Mouse (Mus musculus): ENCODE data around the gene Galntl5. TPM values are rescaled to one million over a fixed set of nuclear protein-coding genes. Genes with fewer than 3 reads are reported as not detected.

The Galntl5 gene
- polyA plus RNA-seq, 1 experiment from 2014 or later = not detected

DNA sequence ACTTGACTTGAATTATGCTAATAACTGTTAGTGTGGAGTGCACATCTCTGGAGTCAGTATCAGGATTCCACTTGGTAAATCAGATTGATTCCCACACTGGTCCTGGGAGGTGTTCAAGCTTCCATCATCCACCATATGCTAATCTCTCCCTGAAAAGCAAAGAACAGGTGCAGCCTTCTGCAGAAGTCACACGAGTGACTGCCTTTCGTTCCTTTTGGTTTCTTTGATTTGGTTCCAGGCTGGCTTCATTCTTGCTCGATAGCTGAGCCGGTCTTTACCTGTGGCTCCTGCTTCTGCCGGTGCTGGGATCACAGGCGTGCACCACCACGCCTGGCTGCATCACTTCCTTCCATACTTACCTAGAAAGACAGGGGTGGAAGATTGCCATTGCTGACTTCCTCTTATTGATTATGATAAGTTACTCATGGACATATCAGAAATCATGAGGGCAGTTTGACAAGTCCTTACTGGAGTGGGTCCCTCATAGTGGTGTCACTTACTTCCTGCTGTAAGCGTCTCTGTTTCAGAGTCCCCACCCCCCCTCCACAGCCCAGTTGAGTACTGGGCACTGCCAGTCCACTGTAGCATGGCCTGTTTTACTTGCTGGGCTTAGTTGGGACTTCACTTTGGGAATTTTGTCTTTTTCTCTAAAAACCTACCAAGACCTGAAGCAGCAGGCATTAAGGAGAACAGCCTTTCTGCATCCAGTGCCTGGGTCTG, 71.7 kb downstream of the Galntl5 start:
- Histone ChIP-seq H3K9ac (no peak overlapping the region), H3K4me3 (replicated peaks) (no peak overlapping the region), H3K27ac (replicated peaks) (no peak overlapping the region), H3K36me3 (peaks cover 67% of the 10 kb centered on the region), H3K9me3 (replicated peaks) (no peaks in the 10 kb centered on the region), H3K4me2 (replicated peaks) (no peak overlapping the region), H3K4me1 (no peaks in the 10 kb centered on the region), H3K27me3 (no peaks in the 10 kb centered on the region)
- 87% methylated on average over 8 of the region's 8 CpGs for WGBS
- ATAC-seq (ENCODE audit: insufficient number of reproducible peaks, low FRiP score, low TSS enrichment, low read depth) = no peak

DNA sequence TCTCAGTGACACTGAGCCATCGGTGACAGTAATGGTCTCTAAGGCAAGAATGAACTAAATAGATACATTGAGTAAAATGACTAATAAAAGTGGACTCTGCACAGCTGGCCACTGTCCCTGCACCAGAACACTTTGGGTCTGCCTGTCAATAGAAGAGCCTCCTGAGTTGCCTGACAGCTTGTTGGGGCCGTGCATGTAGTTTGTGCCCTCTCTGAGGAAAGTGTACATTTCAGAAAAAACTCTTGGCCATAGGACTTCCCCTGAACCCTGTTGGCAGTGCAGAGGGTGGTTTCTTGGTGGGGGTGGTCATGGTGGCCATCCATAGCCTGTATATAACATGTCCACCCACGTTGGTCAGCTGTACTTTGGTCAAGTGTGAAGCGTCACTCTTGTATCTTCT, 73.2 kb downstream of the Galntl5 start:
- no peaks in the 10 kb centered on the region for H3K9me3 ChIP-seq (replicated peaks)
- 94% methylated on average over 4 of the region's 4 CpGs for WGBS
- no peak for ATAC-seq (ENCODE audit: insufficient number of reproducible peaks, low FRiP score, low TSS enrichment, low read depth)
- no peaks in the 10 kb centered on the region for H3K4me1 ChIP-seq
- H3K27ac ChIP-seq (replicated peaks) = no peak overlapping the region
- H3K27me3 ChIP-seq = no peaks in the 10 kb centered on the region
- H3K36me3 ChIP-seq = peaks cover 73% of the 10 kb centered on the region
- H3K4me2 ChIP-seq (replicated peaks) = no peak overlapping the region
- H3K9ac ChIP-seq = no peak overlapping the region
- H3K4me3 ChIP-seq (replicated peaks) = no peak overlapping the region

DNA sequence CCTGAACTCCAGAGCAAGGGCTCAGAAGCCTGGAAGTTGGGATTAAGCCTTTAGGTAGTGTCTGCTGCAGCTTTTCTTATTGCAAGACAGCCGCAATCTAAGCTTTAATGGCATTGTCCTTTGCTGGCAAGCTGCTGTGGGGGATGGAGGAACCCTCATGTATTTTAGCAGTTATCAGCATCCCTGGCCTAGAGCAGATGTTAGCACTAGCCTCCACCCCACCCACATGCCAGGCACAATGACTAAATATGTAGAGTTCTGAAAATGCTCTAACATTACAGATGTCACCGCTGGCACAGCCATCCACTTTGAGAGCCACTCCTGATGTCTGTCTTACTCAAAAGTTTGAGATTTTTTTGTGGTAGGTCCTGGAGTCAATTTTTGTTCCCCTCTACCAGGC, 75.4 kb downstream of the Galntl5 start:
- H3K27me3 ChIP-seq = no peaks in the 10 kb centered on the region
- no peaks in the 10 kb centered on the region for H3K4me1 ChIP-seq
- no peak overlapping the region for H3K9ac ChIP-seq
- no peak for ATAC-seq (ENCODE audit: insufficient number of reproducible peaks, low FRiP score, low TSS enrichment, low read depth)
- no peak overlapping the region for H3K4me2 ChIP-seq (replicated peaks)
- no peak overlapping the region for H3K27ac ChIP-seq (replicated peaks)
- no peaks in the 10 kb centered on the region for H3K9me3 ChIP-seq (replicated peaks)
- H3K4me3 ChIP-seq (replicated peaks) = no peak overlapping the region
- WGBS = 88% methylated on average over 2 of the region's 2 CpGs
- H3K36me3 ChIP-seq = peaks cover 64% of the 10 kb centered on the region

DNA sequence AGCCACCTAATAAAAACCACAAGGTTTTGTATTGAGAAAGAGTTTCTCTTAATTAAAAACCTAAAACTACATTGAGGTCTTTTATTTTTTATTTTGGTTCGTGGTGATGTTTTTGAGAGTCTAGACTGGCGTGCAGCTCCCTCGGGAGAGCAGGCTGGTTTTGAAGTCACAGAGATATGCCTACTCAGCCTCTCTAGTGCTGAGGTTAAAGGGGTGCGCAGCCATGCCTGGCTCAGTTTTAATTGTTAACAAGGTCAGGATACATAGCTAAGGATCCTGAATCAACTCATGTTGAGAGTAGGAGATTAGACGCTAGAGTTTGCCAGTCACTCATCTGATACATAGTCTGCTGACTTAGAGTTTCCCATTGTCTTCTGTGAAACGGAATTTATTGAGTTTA, 80.2 kb downstream of the Galntl5 start:
- H3K36me3 ChIP-seq = peaks cover 72% of the 10 kb centered on the region
- WGBS = 67% methylated on average over 6 of the region's 6 CpGs
- H3K27ac ChIP-seq (replicated peaks) = no peak overlapping the region

DNA sequence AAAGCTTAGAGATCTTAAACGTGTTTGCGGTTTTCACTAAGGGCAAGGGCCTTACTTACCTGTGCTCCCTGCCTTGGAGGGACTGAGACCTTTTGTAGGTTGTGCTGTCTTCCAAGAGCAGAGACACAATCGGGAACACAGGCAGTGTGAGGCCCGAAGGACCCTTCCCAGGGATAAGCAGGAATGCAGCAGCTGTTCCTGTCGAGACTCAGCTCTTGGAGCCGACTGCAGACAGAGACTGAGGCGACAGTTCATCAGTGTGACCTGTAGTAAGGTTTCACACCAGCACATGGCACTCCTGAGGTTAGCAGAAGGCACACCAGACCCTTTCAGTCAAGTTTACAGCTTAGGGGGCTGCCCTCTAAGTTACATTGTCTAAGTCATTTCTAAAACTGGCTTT, 81.0 kb downstream of the Galntl5 start:
- Histone ChIP-seq H3K9ac (no peak overlapping the region), H3K36me3 (peaks cover 78% of the 10 kb centered on the region), H3K27me3 (no peaks in the 10 kb centered on the region), H3K4me1 (no peaks in the 10 kb centered on the region), H3K4me3 (replicated peaks) (no peak overlapping the region), H3K9me3 (replicated peaks) (no peaks in the 10 kb centered on the region), H3K4me2 (replicated peaks) (no peak overlapping the region), H3K27ac (replicated peaks) (no peak overlapping the region)
- WGBS = 76% methylated on average over 7 of the region's 7 CpGs
- no peak for ATAC-seq (ENCODE audit: insufficient number of reproducible peaks, low FRiP score, low TSS enrichment, low read depth)

More for the DNA sequence above, 80.2 kb downstream of the Galntl5 start:
- Histone ChIP-seq H3K9me3 (replicated peaks) (no peaks in the 10 kb centered on the region), H3K4me3 (replicated peaks) (no peak overlapping the region), H3K4me2 (replicated peaks) (no peak overlapping the region), H3K27me3 (no peaks in the 10 kb centered on the region), H3K4me1 (no peaks in the 10 kb centered on the region), H3K9ac (no peak overlapping the region)
- no peak for ATAC-seq (ENCODE audit: insufficient number of reproducible peaks, low FRiP score, low TSS enrichment, low read depth)

DNA sequence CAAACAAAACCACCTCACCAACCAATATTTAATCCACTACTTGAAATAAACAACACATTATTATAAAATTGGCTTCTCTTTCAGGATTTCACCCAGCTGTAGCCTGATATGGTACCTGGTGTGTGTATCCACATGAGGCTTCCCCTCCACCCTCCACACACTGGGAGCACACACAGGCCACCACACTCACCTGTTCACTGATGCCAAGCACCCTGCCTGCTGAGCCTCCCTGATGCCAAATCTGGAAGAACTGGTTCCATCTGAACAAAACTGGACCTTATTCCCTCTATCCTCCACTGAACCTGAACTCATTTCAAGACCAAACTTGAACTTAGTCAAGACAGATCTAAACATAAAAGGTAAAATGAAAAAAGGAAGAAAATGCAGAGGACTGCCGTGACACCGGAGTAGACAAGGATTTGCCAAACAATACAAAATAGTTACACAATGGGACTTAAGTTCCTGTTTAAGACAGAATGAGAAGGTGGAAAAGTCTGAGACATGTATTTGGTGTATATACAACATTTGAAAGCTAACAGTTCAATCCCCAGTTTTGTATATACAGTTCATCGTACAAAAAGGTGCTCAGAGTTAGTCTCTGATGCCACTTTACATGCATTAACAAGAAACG, 87.1 kb downstream of the Galntl5 start:
- H3K36me3 ChIP-seq = peaks cover 65% of the 10 kb centered on the region
- H3K27ac ChIP-seq (replicated peaks) = no peak overlapping the region
- no peak for ATAC-seq (ENCODE audit: insufficient number of reproducible peaks, low FRiP score, low TSS enrichment, low read depth)
- WGBS = 81% methylated on average over 4 of the region's 4 CpGs
- H3K9ac ChIP-seq = no peak overlapping the region
- H3K4me1 ChIP-seq = no peaks in the 10 kb centered on the region
- H3K4me3 ChIP-seq (replicated peaks) = no peak overlapping the region
- H3K9me3 ChIP-seq (replicated peaks) = no peaks in the 10 kb centered on the region
- H3K27me3 ChIP-seq = no peaks in the 10 kb centered on the region
- no peak overlapping the region for H3K4me2 ChIP-seq (replicated peaks)

Small RNAs within 50 kb of the gene (microRNA-seq; reads per million reads assigned to microRNA genes)
- not detected for gene Gm26051 (ENCODE audit: borderline number of aligned reads)

Other genes starting within 250 kb of the Galntl5 start
- 21.2 and 25.0 TPM in 2 replicates for gene Prkag2, start 80.8 kb upstream of the Galntl5 start, polyA plus RNA-seq (2015; fragmentation: Nextera tagmentation; extraction: Ambion mirVana)
- gene Galnt11, start 40.4 kb downstream of the Galntl5 start, polyA plus RNA-seq (2015; fragmentation: Nextera tagmentation; extraction: Ambion mirVana) = 37.4 and 41.1 TPM in 2 replicates
- not detected in 2 replicates for gene E130116L18Rik, start 41.7 kb downstream of the Galntl5 start, polyA plus RNA-seq (2015; fragmentation: Nextera tagmentation; extraction: Ambion mirVana)